Mouse (Mus musculus) lung, embryonic 16.5 days (tissue): ENCODE data around the gene Pmp22. TPM values are rescaled to one million over a fixed set of nuclear protein-coding genes. Genes with fewer than 3 reads are reported as not detected.
A peak's percentile ranks its signal among the peaks of the same experiment; 100 is the strongest.

Experiments used
- ATAC-seq: fragments of 200-750 bp; cut with Nextera tagmentation; 2 replicates; pipeline ENCODE4 v1.8.0; 2017; ENCODE audit warnings: low read depth, mild to moderate bottlenecking, moderate library complexity
- H3K27ac ChIP-seq: fragments of 300-500 bp; sonication (generic); 2 replicates; pipeline ENCODE4 v1.5.1; 2014; ENCODE audit warnings: mild to moderate bottlenecking, control low read depth, low read length
- H3K27me3 ChIP-seq: fragments of 300-500 bp; sonication (generic); 2 replicates; pipeline ENCODE4 v1.6.1; 2014; ENCODE audit warnings: low read depth, low read length, mixed read lengths; ENCODE audit not compliant: control insufficient read depth, insufficient read depth
- H3K36me3 ChIP-seq: fragments of 300-500 bp; sonication (generic); 2 replicates; pipeline ENCODE4 v1.6.1; 2014; ENCODE audit warnings: low read length; ENCODE audit not compliant: control insufficient read depth, insufficient read depth
- H3K4me1 ChIP-seq: fragments of 300-500 bp; sonication (generic); replicated peaks from 2 replicates; pipeline ENCODE4 v1.6.1; 2014; ENCODE audit warnings: low read length, mixed read lengths; ENCODE audit not compliant: control insufficient read depth, insufficient read depth
- H3K4me2 ChIP-seq: fragments of 300-500 bp; sonication (generic); 2 replicates; pipeline ENCODE4 v1.6.1; 2014; ENCODE audit warnings: low read depth, low read length, control low read depth
- H3K4me3 ChIP-seq: fragments of 300-500 bp; sonication (generic); 2 replicates; pipeline ENCODE4 v1.5.1; 2014; ENCODE audit warnings: mild to moderate bottlenecking, low read length, control low read depth
- H3K9ac ChIP-seq: fragments of 300-500 bp; sonication (generic); 2 replicates; pipeline ENCODE4 v1.6.1; 2014; ENCODE audit warnings: low read length, control low read depth
- H3K9me3 ChIP-seq: fragments of 300-500 bp; sonication (generic); 2 replicates; pipeline ENCODE4 v1.6.1; 2016; ENCODE audit warnings: low read length; ENCODE audit not compliant: control insufficient read depth
- WGBS: fragments of 180-500 bp; shearing (Covaris S2); extraction: QIAGEN DNeasy Blood & Tissue Kit; methylation state at CpG from one replicate; pipeline ENCODE4 v1.1.7; 2014; 5-methylcytosine and 5-hydroxymethylcytosine counted together
- polyA plus RNA-seq: library from polyadenylated mRNA; unstranded; fragments of >200 nt; fragmentation: Nextera tagmentation; extraction: Ambion mirVana; gene quantifications from 2 replicates; pipeline ENCODE4 v1.2.1, GENCODE M21; 2015

The Pmp22 gene
- polyA plus RNA-seq, 1 experiment from 2014 or later: 298 TPM

DNA sequence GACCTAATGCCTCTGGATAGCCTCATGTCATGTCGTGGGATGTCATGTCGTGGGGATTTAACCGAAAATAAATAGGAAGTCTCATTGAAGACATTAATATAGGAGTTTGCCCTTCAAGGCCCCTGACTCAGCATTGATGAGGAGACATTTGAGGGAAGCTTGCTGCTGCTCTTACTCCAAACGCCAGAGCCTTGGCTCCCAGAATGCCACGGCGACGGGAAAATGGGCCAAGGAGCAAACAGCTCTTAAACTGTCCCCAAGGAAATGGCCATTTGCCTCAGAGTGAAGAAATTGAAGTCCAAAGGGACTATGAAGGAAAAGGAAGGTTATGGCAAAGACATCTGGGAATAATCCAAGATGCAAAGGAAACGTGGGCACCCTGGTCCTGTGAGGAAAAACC lies 34.8 kb downstream of the Pmp22 start:
- peak; percentile 63 for ATAC-seq

GRCm38 (mm10) chr11:63163986-63164682 lies 35.4 kb downstream of the Pmp22 start:
- Histone ChIP-seq H3K4me2 (no peak overlapping the region), H3K9ac (no peak overlapping the region), H3K27me3 (no peaks in the 10 kb centered on the region), H3K9me3 (no peaks in the 10 kb centered on the region), H3K4me1 (peaks cover 22% of the 10 kb centered on the region), H3K36me3 (peaks cover 5% of the 10 kb centered on the region), H3K4me3 (no peak overlapping the region), H3K27ac (0 out of 2 replicates have a peak overlapping the region, but pooled peaks have one; percentile 38)
- 72% methylated on average over 6 of the region's 6 CpGs for WGBS
- no peak for ATAC-seq

More for the DNA sequence above, 34.8 kb downstream of the Pmp22 start:
- Histone ChIP-seq H3K27me3 (no peaks in the 10 kb centered on the region), H3K9me3 (no peaks in the 10 kb centered on the region), H3K27ac (0 out of 2 replicates have a peak overlapping the region, but pooled peaks have one; percentile 38), H3K4me2 (no peak overlapping the region), H3K36me3 (peaks cover 9% of the 10 kb centered on the region), H3K9ac (no peak overlapping the region), H3K4me1 (peaks cover 16% of the 10 kb centered on the region), H3K4me3 (no peak overlapping the region)
- 55% methylated on average over 8 of the region's 8 CpGs for WGBS

- H3K27ac ChIP-seq: no peak overlapping the region
- H3K4me2 ChIP-seq: no peak overlapping the region
- WGBS: 43% methylated on average over 7 of the region's 7 CpGs
- no peak for ATAC-seq
- H3K9me3 ChIP-seq: no peaks in the 10 kb centered on the region
- H3K4me3 ChIP-seq: no peak overlapping the region
- H3K27me3 ChIP-seq: no peaks in the 10 kb centered on the region
- H3K4me1 ChIP-seq: peaks cover 26% of the 10 kb centered on the region
- H3K9ac ChIP-seq: no peak overlapping the region
- peaks cover 3% of the 10 kb centered on the region for H3K36me3 ChIP-seq
Observed at GRCm38 (mm10) chr11:63164756-63165484, 36.1 kb downstream of the Pmp22 start.

DNA sequence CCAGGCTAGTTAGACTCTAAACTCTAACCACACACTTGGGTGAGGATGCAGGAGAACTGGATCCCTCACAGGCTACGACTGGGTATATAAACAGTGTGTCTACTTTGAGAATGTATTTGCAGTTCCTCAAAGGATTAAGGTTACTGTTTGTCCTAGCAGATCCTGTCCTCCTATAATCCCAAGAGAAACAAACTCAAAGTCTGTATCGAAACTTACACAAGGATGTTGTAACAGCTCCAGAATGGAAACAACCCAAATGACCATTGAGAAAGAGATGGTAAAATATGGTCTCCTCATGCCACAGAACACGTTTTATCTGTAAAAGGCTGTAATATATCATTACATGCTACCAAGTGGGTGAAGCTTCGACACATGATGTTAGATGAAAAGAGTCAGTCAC lies 39.0 kb downstream of the Pmp22 start:
- 57% methylated on average over 4 of the region's 4 CpGs for WGBS

GRCm38 (mm10) chr11:63168551-63169258 lies 39.9 kb downstream of the Pmp22 start:
- 0 out of 2 replicates have a peak overlapping the region, but pooled peaks have one; percentile 10 for H3K9ac ChIP-seq
- 16% methylated on average over 9 of the region's 9 CpGs for WGBS
- no peaks in the 10 kb centered on the region for H3K27me3 ChIP-seq
- no peaks in the 10 kb centered on the region for H3K9me3 ChIP-seq
- peak overlapping the region; percentile 25 for H3K4me2 ChIP-seq
- ATAC-seq: peak; percentile 68; the same call in 1 of the 2 replicates
- peaks cover 15% of the 10 kb centered on the region for H3K4me1 ChIP-seq
- H3K36me3 ChIP-seq: no peaks in the 10 kb centered on the region
- H3K27ac ChIP-seq: peak overlapping the region; percentile 76
- H3K4me3 ChIP-seq: no peak overlapping the region

More for the DNA sequence above, 39.0 kb downstream of the Pmp22 start:
- Histone ChIP-seq H3K9me3 (no peaks in the 10 kb centered on the region), H3K9ac (no peak overlapping the region), H3K4me3 (no peak overlapping the region), H3K36me3 (no peaks in the 10 kb centered on the region), H3K27me3 (no peaks in the 10 kb centered on the region), H3K4me1 (peaks cover 19% of the 10 kb centered on the region), H3K27ac (no peak overlapping the region), H3K4me2 (no peak overlapping the region)
- no peak for ATAC-seq

- WGBS: 20% methylated on average over 1 of the region's 1 CpGs
- Histone ChIP-seq H3K36me3 (no peaks in the 10 kb centered on the region), H3K4me2 (no peak overlapping the region), H3K9ac (no peak overlapping the region), H3K9me3 (no peaks in the 10 kb centered on the region), H3K4me1 (peaks cover 15% of the 10 kb centered on the region), H3K27me3 (no peaks in the 10 kb centered on the region), H3K27ac (no peak overlapping the region), H3K4me3 (no peak overlapping the region)
- no peak for ATAC-seq
Observed at GRCm38 (mm10) chr11:63171977-63172376, 43.2 kb downstream of the Pmp22 start.

GRCm38 (mm10) chr11:63173604-63174003 lies 44.8 kb downstream of the Pmp22 start:
- no peaks in the 10 kb centered on the region for H3K27me3 ChIP-seq
- ATAC-seq: no peak
- WGBS: 75% methylated on average over 5 of the region's 5 CpGs

DNA sequence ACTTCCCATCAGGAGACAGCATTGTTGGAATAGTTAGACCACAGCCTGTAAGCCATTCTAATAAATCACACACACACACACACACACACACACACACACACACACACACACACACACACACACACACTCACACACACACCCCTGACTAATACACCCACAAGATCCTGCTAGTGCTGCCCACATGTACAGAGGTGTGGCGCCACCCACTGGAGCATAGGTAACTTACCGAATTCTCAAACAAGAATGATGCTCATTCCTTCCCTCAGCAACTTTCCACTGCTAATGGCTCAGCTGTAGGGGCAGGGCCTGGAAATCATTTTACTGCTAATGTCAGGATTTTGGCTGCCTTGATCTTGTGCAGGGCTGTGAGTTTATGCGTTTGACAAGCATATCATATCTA lies 46.5 kb downstream of the Pmp22 start:
- H3K9ac ChIP-seq: no peak overlapping the region
- H3K9me3 ChIP-seq: no peaks in the 10 kb centered on the region
- ATAC-seq: peak; percentile 41; the same call in 1 of the 2 replicates
- H3K4me2 ChIP-seq: no peak overlapping the region
- no peaks in the 10 kb centered on the region for H3K27me3 ChIP-seq
- H3K27ac ChIP-seq: no peak overlapping the region
- no peaks in the 10 kb centered on the region for H3K4me1 ChIP-seq
- no peak overlapping the region for H3K4me3 ChIP-seq
- H3K36me3 ChIP-seq: no peaks in the 10 kb centered on the region
- WGBS: 42% methylated on average over 3 of the region's 3 CpGs

More at GRCm38 (mm10) chr11:63173604-63174003, 44.8 kb downstream of the Pmp22 start:
- Histone ChIP-seq H3K27ac (no peak overlapping the region), H3K4me2 (no peak overlapping the region), H3K9ac (no peak overlapping the region), H3K4me1 (peaks cover 9% of the 10 kb centered on the region), H3K36me3 (no peaks in the 10 kb centered on the region), H3K9me3 (no peaks in the 10 kb centered on the region), H3K4me3 (no peak overlapping the region)

- no peak for ATAC-seq
- WGBS: 59% methylated on average over 7 of the region's 7 CpGs
- no peak overlapping the region for H3K4me3 ChIP-seq
- H3K27me3 ChIP-seq: no peaks in the 10 kb centered on the region
- no peak overlapping the region for H3K4me2 ChIP-seq
- no peaks in the 10 kb centered on the region for H3K9me3 ChIP-seq
- no peak overlapping the region for H3K27ac ChIP-seq
- H3K4me1 ChIP-seq: no peaks in the 10 kb centered on the region
- no peaks in the 10 kb centered on the region for H3K36me3 ChIP-seq
- H3K9ac ChIP-seq: no peak overlapping the region
Observed at GRCm38 (mm10) chr11:63176416-63176815, 47.6 kb downstream of the Pmp22 start.
